Mouse (Mus musculus) retina, postnatal 1 day (tissue): ENCODE results near the gene Phtf2.

ENCODE experiments used
- DNase-seq: peaks from one replicate; pipeline ENCODE4 v3.0.0-alpha.2; 2012

The Phtf2 gene

DNA sequence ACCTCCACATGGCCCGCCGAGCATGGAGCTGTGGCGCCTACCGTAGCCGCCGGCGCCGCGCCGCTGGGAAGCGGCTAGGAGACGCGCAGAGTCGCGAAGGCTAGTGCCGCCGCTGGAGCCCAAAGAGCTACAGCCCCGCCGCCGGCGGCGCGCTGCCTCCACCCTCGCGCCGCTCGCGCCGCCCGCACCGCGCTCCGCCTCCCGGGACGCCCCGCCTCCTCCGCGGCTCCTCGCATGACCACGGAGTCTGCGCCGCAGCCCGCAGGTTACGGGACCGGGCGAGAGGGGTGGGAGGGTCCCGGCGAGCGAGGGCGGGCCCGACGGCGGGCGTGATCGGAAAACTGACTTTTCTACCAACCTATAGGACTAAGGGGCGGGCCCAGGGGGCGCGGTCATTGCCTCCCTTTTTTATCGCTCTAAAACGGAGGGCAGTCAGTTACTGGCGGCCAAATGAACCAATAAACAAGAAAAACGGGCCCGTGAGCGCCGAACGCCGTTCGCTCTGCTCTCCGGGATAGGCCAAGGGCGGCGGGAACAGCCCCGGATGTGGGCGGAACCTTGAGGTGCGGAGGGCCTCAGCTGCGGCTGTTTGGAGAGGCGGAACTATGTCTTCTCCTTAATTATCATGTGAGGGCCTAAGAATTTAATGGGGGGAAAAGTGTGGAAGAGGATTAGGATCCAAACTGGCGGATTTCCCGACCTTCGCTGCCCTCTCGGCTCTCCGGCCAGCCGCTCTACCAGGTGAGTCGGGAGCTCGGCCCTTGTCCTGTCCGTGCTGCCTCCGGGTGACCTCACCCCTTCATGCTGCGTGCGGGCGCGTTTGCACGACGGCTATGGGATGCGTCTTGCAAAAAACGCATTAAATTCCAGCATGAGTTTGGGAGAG is at the start of gene Phtf2, which contains the start of gene Tmem60:
TSS of gene Phtf2 (minus strand) at position 210 of the 886 bp plus-strand sequence.
TSS of gene Tmem60 (plus strand) at position 277 of the 886 bp plus-strand sequence.
- DNase-seq, result peak; percentile 99

DNA sequence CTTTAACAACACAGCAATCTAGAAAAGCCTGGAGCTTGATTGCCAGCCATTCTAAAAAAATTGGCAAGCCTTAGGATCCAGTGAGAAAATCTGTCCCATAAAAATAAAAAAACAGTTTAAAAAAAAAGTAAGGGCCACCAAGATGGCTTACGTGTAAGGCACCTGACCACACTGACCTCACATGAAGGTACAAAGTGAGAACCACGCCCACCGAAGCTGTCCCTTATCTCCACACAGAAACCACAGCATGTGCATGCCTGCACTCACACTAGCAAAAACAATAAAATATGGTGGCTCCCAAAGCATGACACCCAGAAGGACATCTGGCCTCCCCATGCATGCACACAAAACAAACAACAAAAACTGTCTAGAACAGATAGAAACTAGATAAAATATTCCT is 49.4 kb upstream of the Phtf2 start:
- no peak for DNase-seq

DNA sequence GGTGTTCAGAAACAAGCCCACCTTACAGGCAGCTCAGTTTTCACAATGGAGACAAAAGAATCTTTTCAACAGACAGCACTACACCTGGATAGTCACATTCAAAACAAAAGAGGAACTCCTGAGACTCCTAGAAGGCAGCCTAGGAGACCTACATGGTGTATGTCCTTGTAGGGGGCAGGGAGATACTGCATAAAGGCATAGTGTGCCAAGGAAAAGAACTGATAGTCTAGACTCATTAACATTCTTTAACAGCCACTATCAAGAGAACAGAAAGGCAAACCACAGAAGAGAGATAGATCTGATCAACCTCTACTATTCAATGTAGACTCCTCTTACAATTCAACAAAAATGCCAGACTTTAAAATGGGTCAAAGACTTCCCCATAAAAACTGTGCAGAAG is 48.5 kb upstream of the Phtf2 start:
- no peak for DNase-seq

DNA sequence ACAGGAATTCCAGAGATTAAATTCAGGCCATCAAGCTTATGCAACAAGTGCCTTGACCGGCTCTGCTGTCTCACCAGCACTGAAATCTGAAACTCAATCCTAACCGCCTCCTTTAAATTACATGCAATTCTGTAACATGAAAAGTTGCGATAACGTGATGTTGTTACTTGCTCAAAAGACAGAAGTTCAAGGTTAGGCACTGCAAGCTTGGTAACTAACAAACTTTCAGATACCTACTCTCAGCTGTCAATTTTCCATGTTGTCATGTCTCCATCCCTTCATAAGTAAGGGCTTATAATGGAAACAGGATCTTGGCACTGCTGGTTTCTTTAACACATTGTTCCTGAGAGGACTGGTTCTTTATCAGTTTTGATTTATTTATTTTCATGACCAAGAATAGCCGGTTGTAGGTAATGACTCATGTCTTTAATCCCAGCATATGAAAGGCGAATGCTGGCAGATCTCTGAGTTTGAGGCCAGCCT is 47.8 kb upstream of the Phtf2 start:
- no peak for DNase-seq

DNA sequence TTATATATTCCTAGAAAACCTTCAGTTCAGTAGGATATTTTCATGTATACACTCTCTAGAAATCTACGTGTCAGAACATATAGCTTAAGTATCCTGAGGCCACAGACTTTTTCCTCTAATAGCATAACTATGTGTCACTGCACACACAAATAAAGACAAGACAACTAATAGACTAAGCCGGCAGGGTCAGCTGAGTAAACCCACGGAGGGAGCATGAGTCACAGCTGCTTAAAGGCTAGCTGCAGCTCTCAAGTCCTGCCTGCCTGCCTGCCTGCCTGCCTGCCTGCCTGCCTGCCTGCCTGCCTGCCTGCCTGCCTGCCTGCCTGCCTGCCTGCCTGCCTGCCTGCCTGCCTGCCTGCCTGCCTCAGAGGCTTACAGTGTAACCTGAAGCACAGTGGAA is 43.5 kb upstream of the Phtf2 start:
- no peak for DNase-seq

DNA sequence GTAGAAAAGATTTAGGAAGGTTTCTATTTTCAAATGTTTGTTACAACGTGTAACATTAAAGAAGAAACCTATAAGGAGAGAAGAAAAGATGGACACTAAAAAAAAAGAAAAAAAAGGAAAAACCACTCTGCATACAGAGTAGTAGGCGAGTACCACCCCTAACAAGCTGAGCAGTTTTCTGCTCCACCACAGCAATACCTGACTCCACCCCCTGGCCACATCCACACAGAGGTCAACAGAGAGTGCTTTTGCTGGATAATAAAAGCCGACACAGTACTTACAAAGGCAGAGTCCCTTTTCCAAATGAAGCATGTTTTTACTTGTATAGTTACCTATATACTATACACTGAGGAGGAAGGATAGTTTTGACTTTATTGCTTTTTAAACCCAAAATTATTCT is 42.7 kb upstream of the Phtf2 start:
- no peak for DNase-seq

DNA sequence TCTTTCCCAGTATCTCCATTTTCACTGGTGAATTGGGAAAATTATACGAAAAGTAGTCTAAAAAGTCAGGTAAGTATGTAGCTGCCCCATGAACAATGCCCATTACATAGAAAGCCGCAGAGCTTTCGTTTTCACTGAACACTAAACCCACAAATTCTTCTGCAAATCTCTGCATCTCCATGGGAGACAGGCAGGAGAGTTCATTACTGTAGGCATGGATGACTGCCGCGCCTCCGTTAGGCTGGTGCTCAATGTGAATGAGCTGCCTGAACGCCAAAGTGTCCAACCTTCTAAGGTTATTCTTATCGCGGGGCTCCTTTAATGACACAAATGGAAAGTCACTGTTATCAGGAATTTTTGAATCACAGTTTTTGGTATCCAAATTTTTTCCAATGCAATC is 37.6 kb upstream of the Phtf2 start:
- DNase-seq, result no peak

DNA sequence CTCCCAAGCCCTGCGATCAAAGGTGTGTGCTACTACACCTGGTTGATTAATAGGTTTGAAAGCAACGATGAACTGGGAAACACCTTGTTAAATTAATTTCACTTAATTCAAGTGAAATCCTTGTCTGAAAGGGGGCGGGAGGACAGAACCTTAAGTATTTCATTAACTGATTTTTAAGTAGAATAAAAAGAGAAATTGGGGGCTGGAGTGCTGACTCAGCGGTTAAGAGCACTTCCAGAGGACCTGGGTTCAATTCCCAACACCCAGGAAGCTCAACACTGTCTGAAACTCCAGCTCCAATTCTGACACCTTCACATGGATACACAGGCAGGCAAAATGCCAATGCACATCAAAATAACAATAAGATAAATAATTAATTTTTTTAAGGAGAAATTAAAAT is 37.0 kb upstream of the Phtf2 start:
- DNase-seq, result no peak

DNA sequence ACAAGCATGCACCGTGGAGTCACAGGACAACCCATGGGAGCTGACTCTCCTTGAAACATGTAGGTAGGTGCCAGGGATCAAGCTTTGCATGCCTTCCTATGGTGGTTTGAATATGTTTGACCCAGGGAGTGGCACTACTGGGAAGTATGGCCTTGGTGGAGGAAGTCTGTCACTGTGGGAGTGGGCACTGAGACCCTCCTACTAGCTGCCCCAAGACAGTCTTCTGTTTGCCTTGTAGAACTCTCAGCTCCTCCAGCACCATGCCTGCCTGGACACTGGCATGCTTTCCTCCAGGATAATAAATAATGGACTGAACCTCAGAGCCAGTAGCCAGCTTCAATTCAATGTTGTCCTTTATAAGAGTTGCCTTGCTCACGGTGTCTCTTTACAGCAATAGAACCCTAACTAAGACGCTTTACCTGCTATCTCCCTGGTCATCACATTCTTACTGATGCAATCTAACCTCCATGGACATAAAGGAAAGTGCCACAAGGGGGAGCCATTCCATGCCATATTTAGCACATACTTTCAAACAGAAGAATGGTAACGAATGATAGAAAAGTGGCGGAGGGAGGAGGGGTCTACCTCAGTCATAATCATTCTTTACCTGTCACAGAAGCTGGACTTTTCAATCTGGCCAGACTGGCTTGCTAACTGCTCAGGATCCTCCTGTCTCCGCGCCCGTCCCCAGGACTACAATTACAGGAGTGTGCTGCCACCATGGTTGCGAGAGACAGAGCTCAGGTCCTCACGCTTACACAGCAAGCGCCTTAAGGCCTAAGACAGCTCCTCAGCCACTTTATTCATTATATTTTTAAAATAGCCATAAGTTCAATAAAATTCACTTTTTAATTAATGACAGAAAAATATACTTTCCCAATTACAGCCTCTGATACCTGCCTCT is 31.7 kb upstream of the Phtf2 start:
- DNase-seq, result peak; percentile 81

DNA sequence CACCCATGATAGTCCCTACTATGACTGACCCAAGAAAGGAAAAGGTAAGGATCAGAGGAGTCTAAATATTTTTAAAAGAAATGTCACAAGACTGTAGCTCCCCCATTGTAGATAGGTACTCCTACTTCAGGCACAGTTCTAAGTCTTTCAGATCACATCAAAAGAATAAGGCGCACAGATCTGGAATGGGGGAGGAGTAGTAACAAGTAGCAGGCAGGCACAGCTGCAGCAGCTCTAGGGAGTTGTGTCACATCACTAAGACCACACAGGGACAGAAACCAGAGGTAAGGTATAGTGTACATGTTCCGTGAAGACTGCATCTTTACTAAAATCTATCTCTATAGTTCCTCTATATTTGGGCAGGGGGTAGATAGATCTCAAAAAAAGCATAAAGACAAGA is 29.8 kb upstream of the Phtf2 start:
- no peak for DNase-seq

DNA sequence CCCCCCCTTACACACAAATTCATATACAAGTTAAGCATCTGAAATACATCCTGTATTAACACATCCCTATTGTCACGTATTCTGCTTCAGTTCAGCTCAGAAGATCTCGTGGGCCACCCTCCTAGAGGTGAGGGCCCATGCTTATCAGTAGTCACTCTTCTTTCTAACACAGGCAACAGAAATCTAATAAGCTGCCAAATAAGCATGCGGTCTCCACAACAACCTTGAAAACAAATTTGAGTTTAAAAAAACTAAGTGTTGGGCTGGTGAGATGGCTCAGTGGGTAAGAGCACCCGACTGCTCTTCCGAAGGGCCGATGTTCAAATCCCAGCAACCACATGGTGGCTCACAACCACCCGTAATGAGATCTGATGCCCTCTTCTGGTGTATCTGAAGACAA is 24.3 kb upstream of the Phtf2 start:
- DNase-seq, result no peak

DNA sequence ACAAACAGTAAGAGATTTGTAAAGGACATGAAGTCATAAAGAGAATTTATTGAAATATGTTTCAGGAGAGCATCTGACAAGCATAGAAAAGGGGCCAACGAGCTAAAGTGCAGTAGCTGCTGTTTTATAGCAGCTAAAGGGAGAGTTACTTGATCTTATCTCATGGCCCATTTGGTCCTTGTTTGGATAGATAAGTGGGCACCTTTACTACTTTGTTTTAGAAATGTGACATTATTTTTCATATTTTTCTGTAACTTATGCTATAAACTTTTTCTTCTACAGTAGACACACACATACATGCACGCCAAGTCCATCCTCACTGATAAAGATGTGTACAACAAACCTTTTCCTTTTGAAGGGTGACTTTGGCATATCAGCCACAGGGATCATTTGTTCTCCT is 23.5 kb upstream of the Phtf2 start:
- DNase-seq, result no peak

DNA sequence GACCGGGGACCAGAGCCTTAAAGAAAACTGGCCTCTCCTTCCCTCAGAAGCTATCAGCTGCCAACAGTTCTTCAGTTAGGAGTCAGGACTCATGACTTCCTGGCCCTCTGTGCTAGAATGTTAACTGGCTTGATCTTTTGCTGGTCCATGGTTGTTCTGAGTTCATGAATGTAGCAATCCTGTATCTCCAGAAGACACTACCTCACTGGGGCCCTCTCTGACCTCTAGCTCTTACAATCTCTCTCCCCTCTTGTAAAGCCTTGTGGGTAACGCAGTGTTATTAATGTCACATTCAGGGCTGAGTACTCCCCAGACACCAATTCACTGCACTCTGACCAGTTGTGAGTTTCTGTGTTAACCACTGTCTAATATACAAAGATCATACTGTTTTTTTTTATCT is 22.7 kb upstream of the Phtf2 start:
- DNase-seq, result no peak

DNA sequence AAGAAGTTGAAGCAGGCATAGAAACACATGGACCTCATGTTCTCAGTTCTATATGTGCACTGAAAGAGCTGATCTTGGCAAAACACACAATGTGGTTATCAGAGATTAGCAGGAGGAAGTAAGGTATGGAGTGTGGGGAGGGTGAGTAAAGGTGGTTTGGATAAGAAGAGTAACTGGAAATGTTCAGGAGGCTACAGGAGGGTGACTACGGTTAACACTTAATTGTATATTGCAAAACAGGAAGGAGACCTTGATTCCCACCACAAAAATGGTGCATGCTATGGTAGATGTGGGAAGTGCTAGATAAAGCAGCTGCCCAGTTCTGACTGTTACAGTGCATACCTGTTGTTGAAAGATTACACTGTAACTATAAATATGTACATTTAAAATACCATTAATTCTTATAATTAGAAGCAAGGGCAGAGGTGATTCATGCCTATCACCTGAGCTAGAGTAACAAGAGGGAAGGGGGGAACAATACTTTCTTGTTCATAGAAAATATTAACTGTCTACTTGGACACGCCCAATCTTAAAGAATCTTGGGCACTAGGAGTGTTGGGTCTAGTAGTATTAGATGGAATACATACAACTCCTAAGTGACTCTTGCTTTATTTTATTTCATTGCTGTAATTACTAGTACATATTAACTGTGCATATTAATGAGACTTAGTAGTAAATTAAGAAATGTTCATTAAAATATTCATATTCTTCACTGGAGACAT is 15.7 kb upstream of the Phtf2 start:
- no peak for DNase-seq

DNA sequence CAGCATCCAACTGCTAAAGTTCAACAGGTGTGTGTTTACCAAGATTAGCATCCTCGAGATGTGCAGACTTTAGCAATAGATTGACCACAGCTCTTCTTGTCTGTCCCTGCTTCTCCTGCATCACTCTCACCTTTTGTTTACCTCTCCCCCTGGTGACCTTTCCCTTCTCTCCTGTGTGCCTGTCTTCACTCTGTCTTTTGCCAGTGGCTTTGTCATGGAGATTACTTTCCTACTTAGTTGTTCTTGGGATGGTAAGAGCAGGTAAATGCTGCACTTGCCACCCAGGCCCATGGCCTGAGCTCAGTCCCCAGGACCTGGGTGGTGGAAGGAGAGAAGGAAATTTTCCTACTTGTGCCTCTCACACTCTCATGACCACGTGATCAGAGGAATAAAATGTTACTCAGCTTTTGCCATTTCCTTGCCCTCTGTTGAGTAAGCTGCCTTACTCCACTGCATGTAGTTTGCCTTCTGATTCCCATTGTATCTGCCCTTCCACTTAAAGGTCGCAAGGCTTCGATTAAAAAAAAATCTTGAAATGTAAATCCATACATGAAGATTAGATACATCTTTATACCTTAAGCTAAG is 2.2 kb upstream of the Phtf2 start:
- no peak for DNase-seq

DNA sequence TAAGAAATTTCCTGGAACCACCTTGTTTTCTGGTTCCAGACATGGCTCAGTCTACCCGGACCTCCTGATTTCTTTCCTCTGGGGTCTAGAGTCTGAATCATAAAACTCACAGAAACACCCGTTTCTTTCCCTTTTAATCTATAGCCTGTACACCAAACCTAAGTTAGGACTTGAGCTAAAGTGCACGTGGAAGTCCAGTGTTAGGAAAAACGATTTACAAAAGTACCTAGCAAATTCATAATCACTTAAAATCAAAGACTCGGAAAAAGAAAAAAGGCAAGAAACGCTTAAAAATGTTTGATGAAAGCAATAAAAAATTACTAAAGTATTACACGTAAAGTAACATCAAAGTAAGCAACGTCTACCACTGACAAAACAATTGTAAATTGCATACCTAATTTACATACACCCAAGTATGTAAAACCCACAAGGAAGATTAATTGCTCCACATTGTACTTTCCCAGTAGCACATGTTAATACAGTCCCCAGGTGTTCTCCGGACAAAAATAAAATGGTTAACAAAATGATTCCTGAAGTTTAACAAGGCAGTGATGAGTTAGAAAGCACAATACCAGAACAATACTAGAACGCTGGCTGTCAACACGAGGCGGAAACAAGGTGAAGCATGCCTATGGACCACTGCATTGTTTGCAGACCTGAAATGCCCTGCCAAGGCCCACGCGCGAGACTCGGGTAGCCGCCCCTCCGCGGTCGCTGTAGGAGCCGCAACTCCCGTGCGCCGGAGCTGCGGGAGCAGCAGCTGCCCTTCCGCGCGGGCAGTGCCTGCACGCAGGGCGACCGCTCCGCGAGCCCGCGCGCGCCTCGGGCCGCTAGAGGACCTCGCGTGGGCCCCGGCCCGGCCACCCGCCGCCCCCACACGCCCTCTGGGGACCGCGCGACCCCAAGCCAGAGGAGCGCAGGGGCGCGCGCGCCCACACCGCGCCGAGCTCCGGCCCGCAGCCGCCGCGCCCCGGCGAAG is 838 bp downstream of the Phtf2 start:
- DNase-seq, result peak; percentile 75

DNA sequence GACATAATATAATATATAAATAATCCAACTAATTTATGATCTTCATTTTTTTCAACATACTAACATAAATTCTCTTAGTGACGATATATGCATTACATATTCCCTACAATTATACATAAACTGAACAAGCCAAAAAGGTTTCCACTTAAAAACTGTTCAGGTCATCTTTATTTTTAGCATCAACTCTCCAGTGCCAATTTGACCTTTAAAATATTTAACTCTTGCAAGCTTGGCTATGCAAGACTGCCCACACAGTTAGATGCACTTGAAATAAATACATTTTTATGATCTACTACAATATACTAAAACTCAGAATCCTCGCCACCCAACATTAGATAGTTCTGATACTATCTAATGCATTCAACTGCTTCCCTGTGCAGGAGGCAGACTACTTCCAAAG is 1.5 kb downstream of the Phtf2 start:
- DNase-seq, result no peak

DNA sequence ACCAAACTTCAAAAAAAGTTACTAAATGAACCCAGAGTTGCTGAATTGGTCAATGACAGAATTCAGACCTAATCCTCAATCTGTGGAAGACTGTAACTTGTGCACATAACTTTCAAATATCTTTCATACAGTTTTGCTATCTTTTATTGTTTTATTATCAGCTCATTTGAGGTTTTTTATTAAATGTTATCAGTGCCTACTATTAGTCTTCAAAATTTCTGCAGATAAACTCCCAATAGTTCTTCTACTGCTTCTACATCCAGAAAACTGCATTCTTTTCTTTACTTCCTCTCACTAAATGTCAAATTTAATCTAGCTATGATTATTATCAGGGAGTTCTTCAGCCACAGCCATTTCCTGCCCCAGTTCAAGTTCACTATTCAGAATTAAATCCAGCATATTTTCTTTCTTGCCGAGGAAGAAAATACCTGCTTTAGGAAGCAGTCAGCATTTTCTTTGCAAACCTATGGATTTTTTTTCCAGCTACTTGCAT is 4.9 kb downstream of the Phtf2 start:
- no peak for DNase-seq

DNA sequence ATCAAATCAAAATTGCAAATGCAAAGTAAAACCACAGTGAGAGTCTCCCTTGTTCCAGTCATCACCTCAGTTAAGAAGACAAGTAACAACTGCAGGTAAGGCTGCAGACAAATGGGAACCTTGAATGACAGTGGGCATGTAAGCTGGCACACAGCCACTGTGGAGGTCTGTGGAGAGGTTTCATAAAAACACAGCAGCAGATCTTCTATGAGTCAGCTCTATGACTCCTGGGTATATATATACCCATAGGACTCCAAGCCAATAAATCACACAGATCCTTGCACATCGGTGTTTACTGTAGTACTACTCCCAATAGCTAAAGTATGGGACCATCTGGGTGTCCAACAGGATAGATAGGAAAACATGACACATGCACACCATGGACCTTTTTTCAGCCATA is 8.8 kb downstream of the Phtf2 start:
- DNase-seq, result no peak

DNA sequence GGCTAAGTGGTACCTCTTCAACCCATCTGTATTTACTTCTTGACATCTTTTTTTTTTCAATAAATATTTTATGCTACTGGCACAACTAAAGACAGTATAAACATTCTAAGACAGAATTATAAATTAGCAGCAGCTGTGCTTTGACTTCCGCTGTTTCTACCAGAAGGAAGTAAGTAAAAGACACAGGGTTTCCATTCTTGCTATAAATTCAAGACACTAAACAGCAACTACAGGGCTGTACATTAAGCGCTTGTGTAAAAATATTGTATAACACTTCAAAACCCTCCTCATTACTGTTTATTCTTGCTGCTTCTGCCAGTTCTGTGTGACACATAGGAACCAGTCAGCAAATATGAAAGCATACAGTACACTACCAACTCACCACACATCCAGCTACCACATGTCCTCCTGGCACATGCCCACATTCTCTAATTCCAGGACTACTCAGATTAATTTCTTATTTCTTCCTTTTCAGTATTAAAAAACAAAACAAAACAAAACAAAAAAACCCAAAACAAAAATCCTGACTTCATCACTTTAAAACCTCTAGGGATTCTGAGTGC is 16.6 kb downstream of the Phtf2 start:
- DNase-seq, result no peak
